Mouse (Mus musculus) hindbrain, postnatal 0 days (tissue): Measurements from ENCODE around the gene E130208F15Rik. TPM values are rescaled to one million over a fixed set of nuclear protein-coding genes. Genes with fewer than 3 reads are reported as not detected.
A peak's percentile ranks its signal among the peaks of the same experiment; 100 is the strongest.

Experiments used
- ATAC-seq: fragments of 200-750 bp; cut with Nextera tagmentation; 2 replicates; pipeline ENCODE4 v1.8.0; 2017; ENCODE audit warnings: mild to moderate bottlenecking, moderate TSS enrichment, moderate library complexity
- DNase-seq: peaks from one replicate; pipeline ENCODE4 v3.0.0-alpha.2; 2015; ENCODE audit warnings: low spot score
- H3K27ac ChIP-seq: fragments of 300-500 bp; sonication (generic); 2 replicates; pipeline ENCODE4 v1.5.1; 2014; ENCODE audit warnings: mild to moderate bottlenecking
- H3K27me3 ChIP-seq: fragments of 300-500 bp; sonication (generic); 2 replicates; pipeline ENCODE4 v1.6.1; 2014; ENCODE audit warnings: low read length, mixed read lengths; ENCODE audit not compliant: insufficient read depth
- H3K36me3 ChIP-seq: fragments of 300-500 bp; sonication (generic); 2 replicates; pipeline ENCODE4 v1.6.1; 2014; ENCODE audit warnings: low read length, mixed read lengths; ENCODE audit not compliant: insufficient read depth
- H3K4me1 ChIP-seq: fragments of 300-500 bp; sonication (generic); 2 replicates; pipeline ENCODE4 v1.6.1; 2014; ENCODE audit warnings: antibody characterized with exemption, low read length, mixed read lengths; ENCODE audit not compliant: insufficient read depth
- H3K4me2 ChIP-seq: fragments of 300-500 bp; sonication (generic); 2 replicates; pipeline ENCODE4 v1.6.1; 2014; ENCODE audit warnings: low read depth, mild to moderate bottlenecking, low read length, moderate library complexity, mixed read lengths
- H3K4me3 ChIP-seq: fragments of 300-500 bp; sonication (generic); 2 replicates; pipeline ENCODE4 v1.5.1; 2014; ENCODE audit warnings: low read length
- H3K9ac ChIP-seq: fragments of 300-500 bp; sonication (generic); replicated peaks from 2 replicates; pipeline ENCODE4 v1.6.1; 2014; ENCODE audit warnings: mild to moderate bottlenecking, low read length, moderate library complexity, mixed read lengths
- H3K9me3 ChIP-seq: fragments of 300-500 bp; sonication (generic); 2 replicates; pipeline ENCODE4 v1.6.1; 2016; ENCODE audit warnings: low read length, mixed read lengths
- CTCF ChIP-seq: IDR thresholded peaks from 2 replicates; pipeline ENCODE4 v1.5.1; 2016; ENCODE audit warnings: antibody characterized with exemption, control low read depth, low read depth
- WGBS: fragments of 180-500 bp; shearing (Covaris S2); extraction: QIAGEN DNeasy Blood & Tissue Kit; methylation state at CpG from one replicate; pipeline ENCODE4 v1.1.7; 2014; 5-methylcytosine and 5-hydroxymethylcytosine counted together
- polyA plus RNA-seq: library from polyadenylated mRNA; unstranded; fragments of >200 nt; fragmentation: Nextera tagmentation; extraction: Ambion mirVana; gene quantifications from 2 replicates; pipeline ENCODE4 v1.2.1, GENCODE M21; 2015
- total RNA-seq: library from RNA; depleted of rRNA; stranded (reverse); fragments of >200 nt; gene quantifications from 2 replicates; pipeline ENCODE4 v1.2.3, GENCODE M21; 2014

E130208F15Rik gene
- total and polyA plus RNA-seq, 2 experiments from 2014 or later, result 0.79 to 1.8 TPM

DNA sequence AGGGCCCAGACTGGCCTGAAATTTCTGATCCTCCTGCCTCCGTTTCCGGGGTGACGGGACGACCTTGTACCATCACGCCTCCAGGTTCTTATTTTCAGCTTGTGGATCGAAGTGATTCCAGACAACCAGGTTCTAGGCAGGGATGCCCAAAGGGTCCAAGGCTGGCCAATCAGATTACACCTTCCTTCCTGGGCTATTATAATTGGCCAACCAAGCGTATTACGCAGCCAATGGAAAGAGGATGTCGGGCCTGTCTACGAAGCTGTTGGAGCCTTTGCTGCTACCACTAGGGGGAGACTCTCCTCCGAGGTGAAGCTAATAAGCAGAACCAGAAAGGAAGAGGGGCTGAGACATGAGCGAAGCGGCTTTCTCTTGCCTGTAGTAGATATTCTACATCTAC lies 10.3 kb downstream of the E130208F15Rik start:
- no peaks in the 10 kb centered on the region for H3K9me3 ChIP-seq
- peaks cover 16% of the 10 kb centered on the region for H3K4me1 ChIP-seq
- WGBS, result 5% methylated on average over 13 of the region's 13 CpGs
- H3K4me3 ChIP-seq, result peak overlapping the region; percentile 9; the same call in 1 of the 2 replicates
- ATAC-seq (peak; percentile 90), DNase-seq (peak; percentile 97)
- H3K4me2 ChIP-seq, result peak overlapping the region; percentile 48
- TF ChIP-seq CTCF, result peak; percentile 95
- peak overlapping the region; percentile 42; the same call in 1 of the 2 replicates for H3K27ac ChIP-seq
- no peaks in the 10 kb centered on the region for H3K36me3 ChIP-seq
- H3K27me3 ChIP-seq, result no peaks in the 10 kb centered on the region
- H3K9ac ChIP-seq, result no peak overlapping the region

DNA sequence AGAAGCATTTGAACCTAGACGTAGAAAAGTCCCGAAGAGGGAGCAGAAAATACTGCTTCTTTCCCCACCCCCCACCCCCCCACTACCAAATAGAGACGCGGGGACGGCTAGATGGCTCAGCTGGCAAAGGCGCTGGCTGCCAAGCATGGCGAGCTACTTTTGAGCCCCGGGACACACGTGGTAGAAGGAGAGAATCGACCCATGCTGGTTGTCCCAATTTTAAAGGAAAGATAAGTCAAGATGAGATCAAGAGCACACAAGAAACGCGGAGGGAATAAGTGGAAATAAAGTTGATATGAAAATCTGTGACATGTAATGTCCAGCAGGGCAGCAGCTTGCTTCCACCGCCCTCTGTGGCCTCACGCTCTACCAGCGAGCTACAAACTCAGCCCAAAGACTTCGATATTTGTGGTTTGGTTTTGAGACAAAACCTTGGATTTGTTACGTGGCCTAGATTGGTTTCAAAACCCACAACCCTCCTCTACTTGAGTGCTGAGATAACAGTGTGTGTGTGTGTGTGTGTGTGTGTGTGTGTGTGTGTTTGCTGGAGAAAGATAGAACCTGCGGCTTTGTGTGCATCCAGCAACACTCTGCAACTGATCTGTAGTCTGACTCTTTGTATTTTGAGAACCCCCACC lies 11.2 kb downstream of the E130208F15Rik start:
- Histone ChIP-seq H3K4me3 (0 out of 2 replicates have a peak overlapping the region, but pooled peaks have one; percentile 9), H3K9me3 (no peaks in the 10 kb centered on the region), H3K4me2 (peak overlapping the region; percentile 48), H3K27ac (0 out of 2 replicates have a peak overlapping the region, but pooled peaks have one; percentile 51), H3K36me3 (no peaks in the 10 kb centered on the region), H3K27me3 (no peaks in the 10 kb centered on the region), H3K9ac (no peak overlapping the region), H3K4me1 (peaks cover 16% of the 10 kb centered on the region)
- peak; percentile 5; the same call in 1 of the 2 replicates for TF ChIP-seq CTCF
- DNase-seq (peak; percentile 7), ATAC-seq (no peak)
- 52% methylated on average over 18 of the region's 18 CpGs for WGBS

DNA sequence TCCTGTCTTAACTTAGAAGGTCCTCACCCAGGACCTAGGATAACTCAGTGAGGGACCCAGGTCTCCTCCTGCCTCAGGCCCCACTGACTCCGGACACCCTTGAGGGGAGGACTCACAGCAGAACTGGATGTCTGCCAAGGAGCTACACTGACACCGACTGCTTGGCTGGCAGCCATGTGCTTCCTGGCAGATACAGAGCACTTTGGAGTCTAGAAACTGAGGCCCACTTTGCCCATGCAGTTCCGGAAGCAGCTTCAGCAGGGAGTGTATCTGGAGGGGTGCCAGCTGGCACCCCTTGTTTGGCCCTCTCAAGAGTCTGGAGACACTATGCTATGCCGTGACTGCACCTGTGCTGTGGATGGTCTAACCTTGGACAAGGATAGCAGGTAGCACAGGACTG lies 11.9 kb downstream of the E130208F15Rik start:
- peaks cover 16% of the 10 kb centered on the region for H3K4me1 ChIP-seq
- 18% methylated on average over 4 of the region's 4 CpGs for WGBS
- 0 out of 2 replicates have a peak overlapping the region, but pooled peaks have one; percentile 3 for H3K4me2 ChIP-seq
- ATAC-seq, result 0 out of 2 replicates have a peak, but pooled peaks have one; percentile 10
- H3K9me3 ChIP-seq, result no peaks in the 10 kb centered on the region
- no peaks in the 10 kb centered on the region for H3K36me3 ChIP-seq
- H3K4me3 ChIP-seq, result no peak overlapping the region
- no peak overlapping the region for H3K9ac ChIP-seq
- H3K27ac ChIP-seq, result peak overlapping the region; percentile 51
- no peaks in the 10 kb centered on the region for H3K27me3 ChIP-seq
- peak; percentile 88 for DNase-seq
- no peak for TF ChIP-seq CTCF

DNA sequence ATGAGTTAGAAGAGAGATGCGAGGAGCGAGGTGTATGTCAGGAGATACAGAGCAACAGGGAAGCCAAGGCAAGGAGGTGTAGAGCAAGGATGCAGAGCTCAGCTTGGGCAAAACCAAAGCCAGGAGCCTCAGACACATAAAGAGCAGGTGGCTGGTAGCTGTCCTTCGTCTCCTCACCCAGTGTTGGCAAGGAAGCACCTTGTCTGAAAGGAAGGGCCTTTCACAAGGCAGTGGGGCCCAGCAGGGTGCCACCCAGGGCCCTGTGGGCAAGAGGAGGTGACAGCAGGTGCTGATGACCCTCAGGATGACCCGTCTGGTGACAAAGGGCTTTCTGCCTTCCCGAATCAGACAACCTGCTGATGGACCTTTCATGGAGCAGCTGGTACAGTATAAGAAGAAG lies 13.0 kb downstream of the E130208F15Rik start:
- no peak overlapping the region for H3K27ac ChIP-seq
- TF ChIP-seq CTCF, result no peak
- H3K9me3 ChIP-seq, result no peaks in the 10 kb centered on the region
- 66% methylated on average over 5 of the region's 5 CpGs for WGBS
- peaks cover 16% of the 10 kb centered on the region for H3K4me1 ChIP-seq
- H3K9ac ChIP-seq, result no peak overlapping the region
- H3K27me3 ChIP-seq, result no peaks in the 10 kb centered on the region
- ATAC-seq (no peak), DNase-seq (no peak)
- H3K36me3 ChIP-seq, result no peaks in the 10 kb centered on the region
- H3K4me3 ChIP-seq, result no peak overlapping the region
- H3K4me2 ChIP-seq, result no peak overlapping the region

- 56% methylated on average over 6 of the region's 6 CpGs for whole genome bisulfite sequencing
- no peaks in the 10 kb centered on the region for H3K36me3 ChIP-seq
- no peak for TF ChIP-seq CTCF
- H3K9me3 ChIP-seq, result no peaks in the 10 kb centered on the region
- no peak overlapping the region for H3K9ac ChIP-seq
- ATAC-seq, result no peak
- no peak overlapping the region for H3K4me3 ChIP-seq
- peak; percentile 63 for DNase-seq
- H3K4me1 ChIP-seq, result peaks cover 16% of the 10 kb centered on the region
- no peak overlapping the region for H3K27ac ChIP-seq
- no peak overlapping the region for H3K4me2 ChIP-seq
- no peaks in the 10 kb centered on the region for H3K27me3 ChIP-seq
Measured at GRCm38 (mm10) chr7:30335688-30336087, 14.1 kb downstream of the E130208F15Rik start.

- Histone ChIP-seq H3K27me3 (no peaks in the 10 kb centered on the region), H3K9me3 (no peaks in the 10 kb centered on the region), H3K9ac (no peak overlapping the region; the same call in 1 of the 2 replicates), H3K36me3 (no peaks in the 10 kb centered on the region), H3K4me2 (peak overlapping the region; percentile 10; the same call in 1 of the 2 replicates), H3K27ac (peak overlapping the region; percentile 20; the same call in 1 of the 2 replicates), H3K4me3 (no peak overlapping the region), H3K4me1 (peaks cover 16% of the 10 kb centered on the region)
- TF ChIP-seq CTCF, result peak; percentile 99
- 1% methylated on average over 9 of the region's 9 CpGs for WGBS
- peak; percentile 65 for ATAC-seq
- DNase-seq, result peak; percentile 98
Measured at GRCm38 (mm10) chr7:30336384-30336783, 14.8 kb downstream of the E130208F15Rik start.

- no peaks in the 10 kb centered on the region for H3K27me3 ChIP-seq
- WGBS, result 45% methylated on average over 5 of the region's 5 CpGs
- DNase-seq, result peak; percentile 72
Measured at GRCm38 (mm10) chr7:30339432-30340109, 18.0 kb downstream of the E130208F15Rik start.

More at GRCm38 (mm10) chr7:30339432-30340109, 18.0 kb downstream of the E130208F15Rik start:
- TF ChIP-seq CTCF, result no peak
- Histone ChIP-seq H3K4me3 (no peak overlapping the region), H3K4me1 (0 out of 2 replicates have a peak, but pooled peaks cover 1% of the 10 kb centered on the region), H3K4me2 (no peak overlapping the region), H3K9me3 (no peaks in the 10 kb centered on the region), H3K27ac (peak overlapping the region; percentile 58), H3K9ac (no peak overlapping the region), H3K36me3 (no peaks in the 10 kb centered on the region)
- ATAC-seq, result peak; percentile 50; the same call in 1 of the 2 replicates
